Mouse (Mus musculus): ENCODE results near the gene Adamts2.

Adamts2 gene

DNA sequence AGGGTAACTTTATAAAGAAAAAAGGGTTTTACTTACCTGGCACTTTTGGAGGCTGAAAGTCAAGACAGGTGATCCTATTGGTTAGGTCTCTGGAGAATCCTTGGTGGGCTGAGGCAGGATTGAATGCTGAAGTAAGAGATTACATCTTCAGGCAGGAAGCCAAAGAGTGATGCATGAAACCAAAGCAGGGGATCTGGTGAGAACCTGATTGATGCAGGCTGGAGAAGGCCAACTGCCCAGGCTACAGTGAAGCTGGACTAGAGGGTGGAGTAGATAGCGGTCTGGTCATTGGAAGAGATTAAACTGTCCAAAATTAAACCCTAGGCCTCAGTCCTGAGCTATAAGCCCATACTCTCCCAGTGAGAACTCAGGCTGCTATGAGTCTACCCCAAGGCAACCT, 69.0 kb downstream of the Adamts2 start:
- DNase-seq (ENCODE audit: low read depth in 2 of 2, low spot score in 2 of 2): no peak

DNA sequence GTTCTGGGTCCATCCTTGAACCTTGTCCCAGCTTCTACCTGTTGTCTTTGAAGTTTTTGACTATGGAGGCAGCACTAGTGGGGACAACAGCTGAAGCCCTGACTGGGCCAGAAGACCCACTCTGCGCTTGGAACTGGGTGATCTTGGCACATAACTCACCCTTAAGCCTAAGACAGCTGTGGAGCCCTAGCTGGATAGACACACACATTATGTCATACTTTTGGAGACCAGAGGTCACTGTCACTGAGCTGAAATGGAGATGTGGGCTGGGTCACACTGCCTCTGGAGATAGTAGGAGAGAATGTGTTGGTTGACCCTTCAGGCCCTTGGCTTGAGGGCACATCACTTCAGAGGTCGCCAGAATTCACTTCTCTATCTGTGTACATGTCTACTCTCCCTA, 69.5 kb downstream of the Adamts2 start:
- no peak for DNase-seq (ENCODE audit: low read depth in 2 of 2, low spot score in 2 of 2)

DNA sequence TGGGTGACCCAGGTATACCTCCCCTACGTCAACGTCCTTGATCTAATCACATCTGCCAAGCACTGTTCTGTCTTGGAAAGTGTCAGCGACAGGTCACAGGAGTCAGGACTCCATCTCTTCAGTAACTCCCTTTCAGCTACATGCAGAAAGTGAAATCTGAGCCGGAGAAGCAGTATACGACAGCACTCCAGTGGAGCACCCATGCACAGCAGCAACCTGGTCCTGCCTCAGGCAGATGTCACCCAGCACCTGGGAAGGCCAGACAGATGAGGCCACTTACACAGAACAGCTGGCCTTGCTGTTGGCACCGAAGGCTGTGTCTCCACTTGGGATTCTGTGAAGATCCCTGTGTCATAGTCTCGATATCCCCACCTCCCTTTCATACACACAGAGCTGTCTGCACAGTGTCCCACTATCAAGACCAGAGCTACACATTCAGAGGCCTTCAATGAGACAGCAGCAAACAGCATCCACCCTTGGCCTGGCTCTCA, 70.0 kb downstream of the Adamts2 start:
- no peak for DNase-seq (ENCODE audit: low read depth in 2 of 2, low spot score in 2 of 2)

DNA sequence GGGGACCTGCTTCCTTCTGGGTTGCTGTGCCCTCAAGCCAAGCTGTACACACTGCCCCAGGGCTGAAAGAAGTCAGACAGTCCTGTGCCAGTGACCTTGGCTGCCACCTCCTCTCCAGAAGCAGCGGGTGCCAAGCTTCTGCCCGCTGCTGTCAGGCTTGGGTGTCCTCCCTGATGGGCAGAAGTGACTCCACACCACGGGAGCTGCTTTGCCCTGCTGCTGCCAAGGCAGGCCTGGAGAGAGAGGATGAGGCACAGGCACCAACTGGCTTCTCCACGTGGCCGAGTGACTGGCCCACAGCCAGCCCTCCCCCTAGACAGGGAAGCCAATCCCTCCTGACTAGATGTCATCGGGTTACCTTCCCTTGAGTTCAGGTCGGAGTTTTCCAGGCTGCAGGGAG, 71.0 kb downstream of the Adamts2 start:
- no peak for DNase-seq (ENCODE audit: low read depth in 2 of 2, low spot score in 2 of 2)

DNA sequence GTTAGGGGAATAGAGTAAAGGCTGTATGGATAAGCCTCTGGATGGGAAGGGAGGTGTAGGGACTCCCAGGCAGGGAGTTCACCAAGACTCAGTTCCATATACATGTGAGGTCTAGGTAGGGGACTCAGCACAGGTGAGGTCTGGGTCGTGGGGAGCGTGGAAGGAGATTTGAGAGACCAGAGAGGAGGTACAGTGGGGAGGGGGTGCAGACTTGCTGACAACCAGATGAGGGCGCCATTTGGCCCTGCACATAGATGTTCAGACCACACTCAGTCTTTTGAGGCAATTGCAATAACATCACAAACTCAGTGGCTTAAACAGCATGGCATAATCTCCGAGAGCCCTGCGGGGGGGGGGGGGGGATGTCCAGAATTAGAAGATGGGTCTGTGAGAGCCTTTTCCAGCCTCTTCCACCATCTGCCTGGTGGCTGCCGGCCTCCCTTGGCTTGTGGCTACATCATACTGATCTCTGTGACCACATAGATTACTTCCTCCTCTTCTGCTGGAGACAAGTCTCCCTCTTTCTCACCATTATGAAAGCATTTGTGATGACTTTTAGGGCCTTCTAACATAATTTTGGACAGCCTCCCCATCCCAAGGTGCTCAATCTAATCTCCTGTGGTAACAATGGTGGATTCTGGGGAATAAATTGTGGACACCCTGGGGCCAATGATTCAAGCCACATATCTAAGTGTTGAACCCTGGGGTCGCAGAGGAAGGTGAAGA, 71.8 kb downstream of the Adamts2 start:
- no peak for DNase-seq (ENCODE audit: low read depth in 2 of 2, low spot score in 2 of 2)

DNA sequence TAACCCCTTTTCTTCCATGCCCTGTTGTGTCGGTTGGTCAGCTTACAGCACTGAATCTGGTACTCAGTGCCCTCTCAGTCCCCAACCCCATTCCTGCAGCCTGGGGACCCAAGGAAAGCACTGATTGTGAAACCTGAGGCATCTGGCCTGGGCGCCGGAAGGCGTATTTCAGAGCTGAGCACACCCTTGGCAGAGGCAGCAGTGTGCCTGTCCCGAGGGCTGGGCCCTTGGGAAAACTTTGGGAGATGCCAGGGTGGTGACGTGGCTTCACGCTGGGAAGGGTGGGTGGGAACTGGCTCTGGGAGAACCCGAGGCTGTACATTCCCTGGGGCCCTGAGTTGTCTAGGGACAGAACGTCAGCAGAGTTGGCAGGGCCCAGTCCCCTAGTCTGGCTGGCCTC, 72.5 kb downstream of the Adamts2 start:
- DNase-seq (ENCODE audit: low read depth in 2 of 2, low spot score in 2 of 2): no peak

DNA sequence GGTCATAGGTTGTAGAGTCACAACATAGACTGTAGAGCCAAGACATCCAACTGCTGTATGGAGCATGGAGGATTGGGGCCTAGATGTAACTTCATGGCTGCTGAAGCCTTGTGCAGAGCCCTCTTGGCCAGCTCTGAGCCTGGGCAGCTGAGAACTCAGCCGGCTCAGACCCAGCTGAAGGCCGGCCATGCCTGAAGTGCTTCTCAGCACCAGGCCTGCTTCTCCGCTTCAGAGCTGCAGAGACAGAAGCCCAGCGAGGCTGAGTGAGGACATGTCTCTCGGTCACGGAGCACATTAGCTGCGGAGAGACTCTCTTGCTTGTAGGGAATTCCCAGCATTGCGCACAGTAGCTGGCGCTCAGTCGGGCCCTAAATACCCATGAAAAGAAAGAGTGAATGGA, 76.8 kb downstream of the Adamts2 start:
- no peak for DNase-seq (ENCODE audit: low read depth in 2 of 2, low spot score in 2 of 2)

DNA sequence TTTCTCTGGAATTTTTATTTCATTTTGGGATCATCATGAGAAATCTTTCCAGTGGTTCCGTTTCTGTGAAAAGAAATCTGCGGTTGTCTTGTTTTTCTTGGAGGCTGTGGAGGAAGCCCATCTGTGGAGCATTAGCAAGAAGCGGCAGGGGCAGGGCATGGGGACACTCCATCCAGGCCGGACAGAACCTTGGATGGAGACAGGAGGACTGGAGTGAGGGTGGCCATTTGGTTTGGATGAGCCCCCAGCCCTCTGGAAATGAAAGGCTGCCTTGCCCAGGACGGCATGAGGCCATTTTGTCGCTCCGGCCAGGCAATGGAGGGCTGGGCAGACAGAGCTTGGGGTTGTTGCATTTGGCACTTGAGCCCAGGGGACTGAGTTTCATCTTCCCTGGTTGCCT, 80.1 kb downstream of the Adamts2 start:
- no peak for DNase-seq (ENCODE audit: low read depth in 2 of 2, low spot score in 2 of 2)

DNA sequence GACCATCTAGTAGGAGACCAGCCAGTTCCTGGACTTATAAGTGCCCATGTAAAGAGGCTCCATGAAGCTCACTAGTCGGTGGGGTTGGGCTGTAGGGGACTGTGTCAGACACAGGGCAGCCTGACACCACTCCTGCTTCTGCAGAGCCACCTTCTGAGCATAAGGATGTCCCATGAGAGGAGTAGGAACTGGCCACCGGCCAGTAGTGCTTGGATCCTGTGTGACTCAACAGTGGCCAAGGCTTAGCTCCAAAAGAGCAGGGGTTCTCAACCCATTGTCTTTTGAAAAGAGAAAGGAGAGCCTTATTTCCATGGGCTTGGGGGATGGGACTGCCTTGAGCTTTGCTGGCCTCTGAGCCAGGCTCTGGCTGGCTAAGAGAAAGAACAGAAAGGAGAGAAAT, 81.9 kb downstream of the Adamts2 start:
- DNase-seq (ENCODE audit: low read depth in 2 of 2, low spot score in 2 of 2): no peak

DNA sequence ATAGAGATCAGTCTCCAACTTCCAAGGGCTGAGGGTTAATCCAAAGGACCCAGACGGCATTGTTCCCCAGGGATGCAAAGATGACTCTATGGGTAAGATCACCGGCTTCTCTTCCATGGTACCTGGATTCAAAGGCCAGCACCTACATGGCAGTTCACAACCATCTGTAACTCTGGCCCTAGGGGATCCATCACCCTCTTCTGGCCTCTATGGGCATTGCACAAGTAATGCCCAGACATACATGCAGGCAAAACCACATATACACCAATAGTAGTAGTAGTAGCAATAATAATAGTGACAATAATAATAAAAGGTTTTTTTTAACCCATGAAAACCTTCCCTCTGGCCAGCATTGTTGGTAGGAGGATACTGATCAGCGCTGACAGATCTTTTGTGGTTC, 86.7 kb downstream of the Adamts2 start:
- no peak for DNase-seq (ENCODE audit: low read depth in 2 of 2, low spot score in 2 of 2)

DNA sequence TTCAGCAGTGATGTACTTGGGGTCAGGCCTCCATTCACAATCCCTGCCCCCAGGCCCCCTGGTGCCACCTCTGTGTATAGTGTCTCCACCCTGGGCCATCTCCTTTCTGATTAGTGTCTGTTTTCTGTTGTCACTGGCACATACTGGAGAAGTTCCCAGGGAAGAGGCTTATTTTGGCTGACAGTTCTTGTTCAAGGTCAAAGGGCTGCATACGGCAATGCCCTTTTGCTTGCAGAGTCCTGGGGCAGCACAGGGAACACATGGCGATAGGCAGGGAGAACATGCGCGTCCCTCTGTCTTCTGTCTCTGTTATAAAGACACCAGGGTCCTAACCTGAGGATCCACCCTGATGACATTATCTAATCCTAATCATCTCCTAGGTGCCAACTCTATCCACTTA, 87.8 kb downstream of the Adamts2 start:
- no peak for DNase-seq (ENCODE audit: low read depth in 2 of 2, low spot score in 2 of 2)

DNA sequence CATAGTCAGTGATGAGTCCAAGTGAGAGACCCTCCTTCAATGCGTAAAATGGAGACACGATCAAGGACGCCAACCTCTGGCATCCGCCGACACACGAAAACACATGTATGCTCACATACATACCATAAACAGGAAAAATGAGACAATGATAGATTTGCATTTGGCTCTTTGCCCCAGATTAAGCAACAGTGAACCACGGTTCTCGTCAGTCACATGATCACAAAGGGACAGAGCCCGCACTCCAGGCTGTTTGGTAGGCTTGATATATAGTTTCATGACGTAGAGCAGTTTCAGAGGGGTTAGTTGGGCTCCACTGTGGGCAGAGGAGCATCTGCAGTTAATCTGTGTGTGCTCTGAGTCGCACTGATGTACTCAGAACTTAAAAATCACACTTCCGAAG, 98.1 kb downstream of the Adamts2 start:
- no peak for DNase-seq (ENCODE audit: low read depth in 2 of 2, low spot score in 2 of 2)

DNA sequence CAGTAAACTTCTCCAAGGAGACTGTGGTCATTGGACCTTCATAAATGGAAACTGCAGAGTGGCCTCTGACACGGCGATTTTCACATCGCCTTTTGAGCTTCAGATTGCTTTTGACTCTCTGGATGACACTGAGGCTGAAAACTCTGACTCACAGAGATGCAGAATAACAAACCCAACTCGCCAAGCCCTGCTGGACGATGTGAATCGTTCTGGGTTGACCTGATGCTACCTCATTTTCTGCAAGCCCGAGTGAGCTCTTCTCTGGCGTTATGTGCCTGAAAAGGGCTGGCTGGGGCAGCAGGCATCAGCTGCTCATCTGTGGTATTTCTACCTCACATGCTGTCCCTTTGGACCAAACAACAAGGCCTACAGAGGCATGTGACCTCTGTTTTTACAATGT, 98.6 kb downstream of the Adamts2 start:
- DNase-seq (ENCODE audit: low read depth in 2 of 2, low spot score in 2 of 2): no peak

DNA sequence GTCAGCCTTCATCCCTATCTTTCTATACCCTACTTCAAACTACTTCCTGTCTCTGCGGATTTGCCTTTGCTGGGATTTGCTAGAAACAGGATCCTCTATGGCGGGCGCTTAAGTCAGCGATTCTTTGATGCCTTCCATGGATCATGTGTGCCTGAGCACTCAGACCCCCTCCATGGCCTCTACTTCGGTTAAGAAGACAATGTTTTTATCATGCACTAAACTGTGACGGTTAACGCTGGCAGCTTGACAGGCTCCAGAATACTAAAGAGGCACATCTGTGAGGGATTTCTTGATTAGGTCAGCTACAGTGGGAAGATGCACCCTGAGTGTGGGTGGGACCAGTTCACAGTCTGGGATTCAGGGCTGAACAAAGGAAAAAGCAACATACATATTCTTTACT, 101.5 kb downstream of the Adamts2 start:
- DNase-seq (ENCODE audit: low read depth in 2 of 2, low spot score in 2 of 2): no peak

DNA sequence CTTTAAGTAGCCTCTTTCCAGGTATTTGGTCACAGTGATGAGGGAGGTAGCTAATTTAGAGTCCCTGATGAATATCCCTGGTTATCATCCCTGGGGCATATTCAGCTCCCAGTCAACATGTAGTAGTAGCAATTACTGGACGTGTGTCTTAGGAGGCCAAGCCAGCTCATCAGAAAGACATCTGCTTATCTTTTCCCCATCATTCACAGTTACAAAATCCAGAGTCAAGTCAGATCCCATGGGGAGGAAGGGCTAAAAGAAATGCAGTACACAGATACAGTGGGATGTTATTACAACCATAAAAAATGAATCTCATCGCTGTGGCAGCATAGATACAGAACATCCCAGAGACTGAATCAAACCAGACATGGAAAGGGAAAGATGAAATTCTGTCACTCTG, 102.6 kb downstream of the Adamts2 start:
- no peak for DNase-seq (ENCODE audit: low read depth in 2 of 2, low spot score in 2 of 2)

DNA sequence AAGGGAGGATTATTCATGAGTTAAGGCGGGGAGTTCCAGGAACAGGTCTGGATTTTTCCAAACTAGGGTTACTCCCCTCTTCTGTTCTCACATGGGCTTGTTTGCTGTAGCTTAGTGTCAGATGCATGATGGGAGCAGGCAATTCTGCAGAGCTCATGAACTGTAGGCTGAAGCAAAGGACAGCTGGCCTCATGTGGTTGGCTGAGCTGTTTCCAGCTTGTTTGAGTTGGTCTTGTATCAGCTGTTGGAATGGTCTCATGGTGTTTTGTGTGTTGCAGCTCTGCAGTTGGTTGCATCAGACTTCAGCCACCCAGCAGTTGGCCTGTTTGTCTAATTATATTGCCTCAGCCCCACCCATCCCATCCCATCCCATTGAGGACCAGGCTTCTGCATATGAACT, 105.4 kb downstream of the Adamts2 start:
- no peak for DNase-seq (ENCODE audit: low read depth in 2 of 2, low spot score in 2 of 2)

DNA sequence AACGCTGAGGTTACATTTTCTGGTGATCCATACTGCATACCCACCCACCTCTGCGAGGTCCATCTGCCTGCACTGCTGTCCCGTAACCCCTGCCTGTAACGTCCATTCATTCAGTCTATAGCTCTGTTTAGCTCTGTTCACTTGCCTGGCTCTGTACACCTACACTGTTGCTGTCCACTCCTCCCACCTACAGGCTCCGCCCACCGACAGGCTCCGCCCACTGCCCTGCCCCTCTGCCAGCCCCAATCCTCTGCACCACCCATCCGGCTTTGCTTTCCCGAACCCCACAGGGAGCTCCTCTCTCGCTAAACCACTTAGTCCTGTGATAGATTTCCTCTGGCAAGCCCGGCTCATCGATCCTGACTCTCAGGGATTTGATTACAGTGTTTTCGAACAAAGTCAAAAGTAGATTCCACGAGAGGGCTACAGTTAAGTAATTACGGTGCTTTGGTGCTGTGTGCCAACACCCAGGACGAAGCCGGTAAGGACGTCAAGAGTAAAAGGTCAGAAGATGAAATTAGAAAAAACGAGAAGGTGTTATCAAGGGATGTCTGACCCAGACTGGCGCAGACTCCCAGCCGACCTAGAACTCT, 111.8 kb downstream of the Adamts2 start:
- DNase-seq (ENCODE audit: low read depth in 2 of 2, low spot score in 2 of 2): no peak

DNA sequence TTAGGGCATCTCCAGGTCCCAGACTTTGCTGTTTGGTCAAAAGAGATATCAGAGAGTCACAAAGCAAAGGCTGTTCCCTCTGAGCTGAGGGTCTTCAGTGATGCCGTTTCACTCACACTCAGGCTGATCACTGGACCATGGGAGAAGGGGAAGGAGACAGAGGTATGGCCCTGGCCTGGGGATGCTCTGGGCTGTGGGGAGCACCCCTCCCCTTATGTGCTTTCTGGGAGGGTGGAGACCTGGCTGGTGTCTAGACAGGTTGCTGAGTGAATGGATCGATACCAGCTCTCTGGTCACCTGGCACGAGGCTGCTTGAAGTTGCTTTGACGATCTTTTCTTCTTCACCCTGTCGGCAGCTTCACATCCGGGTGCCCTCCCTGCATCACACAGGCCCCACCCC, 113.2 kb downstream of the Adamts2 start:
- DNase-seq (ENCODE audit: low read depth in 2 of 2, low spot score in 2 of 2): no peak

DNA sequence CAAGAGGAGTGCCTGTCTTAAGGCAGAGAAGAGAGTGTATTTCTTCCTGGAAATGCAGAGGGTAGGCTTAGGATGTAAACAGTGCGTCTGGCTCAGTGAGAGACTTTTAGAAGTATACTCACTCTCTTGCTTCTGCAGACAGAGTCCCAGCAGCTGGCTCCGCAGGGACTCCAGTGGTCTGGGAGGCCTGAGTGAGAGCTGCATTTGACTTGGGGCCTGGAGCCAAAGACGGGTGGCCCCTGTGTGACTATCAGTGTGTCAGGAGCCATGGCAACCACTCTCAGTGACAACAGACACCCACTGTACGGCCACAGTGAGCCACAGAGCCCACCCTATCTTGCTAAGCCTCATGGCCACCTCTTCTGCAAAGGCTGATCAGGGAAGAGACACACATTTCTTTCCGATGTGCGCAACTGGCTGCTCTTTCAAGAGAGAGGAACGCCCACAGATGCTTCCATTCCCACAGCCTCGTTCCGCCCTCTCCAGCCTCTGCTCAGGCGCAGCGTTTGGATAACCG, 115.6 kb downstream of the Adamts2 start:
- no peak for DNase-seq (ENCODE audit: low read depth in 2 of 2, low spot score in 2 of 2)

DNA sequence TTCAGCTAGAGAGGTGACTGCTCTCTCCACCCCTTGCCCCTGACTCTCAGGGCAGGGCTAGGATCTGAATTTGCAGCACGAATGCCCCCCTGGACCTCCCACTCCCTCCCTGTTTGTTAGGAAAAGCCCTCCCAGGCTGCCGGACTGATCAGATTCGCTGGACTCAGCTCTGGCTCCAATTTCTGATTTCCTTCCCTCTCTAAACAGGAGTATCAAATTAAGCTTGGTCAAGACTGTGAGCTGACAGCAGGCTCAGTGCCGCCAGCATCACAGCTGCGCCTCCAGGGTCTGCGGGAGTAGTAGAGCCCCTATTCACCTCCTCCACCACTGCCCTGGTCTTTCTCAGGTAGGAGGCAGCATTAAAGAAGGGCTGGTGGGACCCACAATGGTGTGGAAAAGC, 117.0 kb downstream of the Adamts2 start:
- no peak for DNase-seq (ENCODE audit: low read depth in 2 of 2, low spot score in 2 of 2)

DNA sequence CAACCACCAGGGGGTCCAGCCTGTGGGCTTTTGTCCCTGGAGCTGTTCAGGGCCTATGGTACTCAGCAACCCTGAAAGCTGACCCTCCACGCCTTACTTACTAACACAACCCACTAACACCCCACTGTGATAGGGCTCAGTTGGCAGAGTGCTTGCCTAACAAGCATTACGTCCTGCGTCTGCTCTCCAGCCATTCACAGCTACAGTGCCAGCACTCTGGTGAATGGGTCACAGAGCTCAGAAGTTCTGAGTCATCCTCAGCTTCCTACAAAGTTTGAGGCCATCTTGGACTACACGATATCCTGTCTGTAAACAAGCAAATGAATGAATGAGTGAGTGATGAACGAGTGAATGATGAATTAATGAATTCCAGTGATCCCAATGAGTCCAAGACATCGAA, 118.5 kb downstream of the Adamts2 start:
- no peak for DNase-seq (ENCODE audit: low read depth in 2 of 2, low spot score in 2 of 2)

DNA sequence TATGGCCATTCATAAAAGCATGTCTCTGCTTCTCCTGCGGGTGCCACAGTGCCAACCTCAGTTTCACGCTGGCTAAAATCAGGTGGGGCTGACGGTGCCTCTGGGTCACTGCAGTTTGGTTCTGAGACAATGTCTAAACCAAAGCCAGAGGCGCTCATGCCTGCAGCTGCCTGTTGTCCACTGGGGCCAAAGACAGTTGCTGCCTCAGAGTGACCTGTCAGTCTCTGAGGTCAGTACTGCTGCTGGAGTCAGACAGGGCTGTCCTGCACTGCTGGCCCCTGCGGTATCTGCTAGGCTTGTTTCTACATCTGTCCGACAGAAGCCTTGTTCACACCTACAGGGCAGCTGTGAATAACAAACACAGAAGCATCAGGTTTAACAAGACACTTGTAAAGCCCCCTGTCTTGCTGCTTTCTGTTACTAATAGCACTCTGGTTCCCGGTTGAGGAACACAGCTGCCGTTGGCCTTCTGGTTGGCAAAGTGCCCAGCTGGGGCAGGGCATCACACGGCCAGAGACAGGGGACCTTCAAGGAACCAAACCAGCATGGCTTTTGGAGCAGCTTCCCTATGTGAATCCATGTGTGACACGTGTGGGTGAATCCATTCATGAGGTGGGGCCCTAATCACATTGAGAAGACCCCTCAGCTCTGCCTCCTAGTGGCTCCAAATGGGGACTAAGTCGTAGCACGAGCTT, 119.1 kb downstream of the Adamts2 start:
- DNase-seq (ENCODE audit: low read depth in 2 of 2, low spot score in 2 of 2): no peak
